13 mouse cellular contexts compared by ENCODE assay signal in genomic region chr4:107611888-107612650, GRCm38 (mm10).
DNase-seq lines count a peak whose midpoint lies in the region; ATAC-seq and TF ChIP-seq lines count a peak whose summit lies in the region.
"Had no signal": no experiment of that assay in that cellular context is flagged by ENCODE, and none has a peak within 500 bp of the region (broad histone marks: within the 10 kb centered on the region; RNA-seq: fewer than 3 reads in every experiment).

No protein-coding gene starts in this region.

- peak; percentile 64; the same call in 1 of the 2 replicates for ATAC-seq in liver, embryonic 12.5 days
- ATAC-seq in liver, postnatal 0 days, result no peak
- ATAC-seq in megakaryocyte-erythroid progenitor cell, adult 5-6 weeks (replicated peaks; ENCODE audit: low FRiP score, low TSS enrichment, poor library complexity, severe bottlenecking), result 0 out of 2 replicates have a peak, but pooled peaks have one; percentile 40
- ATAC-seq: CD4-positive, CD25-positive, alpha-beta regulatory T cell, adult 4 months; intestine, embryonic 16.5 days had no signal

- TF ChIP-seq CTCF in liver, postnatal 0 days (IDR thresholded peaks at IDR 0.05; ENCODE audit: low read depth), result no peak

- no peak overlapping the region for H3K27ac ChIP-seq in liver, embryonic 12.5 days
- H3K27ac ChIP-seq in liver, postnatal 0 days (ENCODE audit: low read depth), result no peak overlapping the region
- H3K27ac ChIP-seq in embryonic facial prominence, embryonic 10.5 days (replicated peaks), result peak overlapping the region; percentile 0; the same call in 1 of the 2 replicates
- H3K27ac ChIP-seq in forebrain, embryonic 10.5 days, result no peak overlapping the region
- H3K27ac ChIP-seq: hindbrain, embryonic 12.5 days had no signal

- H3K36me3 ChIP-seq in liver, embryonic 12.5 days, result no peaks in the 10 kb centered on the region
- H3K36me3 ChIP-seq in liver, postnatal 0 days (replicated peaks; ENCODE audit: insufficient read depth, low read length), result no peaks in the 10 kb centered on the region
- H3K36me3 ChIP-seq in embryonic facial prominence, embryonic 10.5 days (replicated peaks), result no peaks in the 10 kb centered on the region
- H3K36me3 ChIP-seq in forebrain, embryonic 10.5 days (replicated peaks), result no peaks in the 10 kb centered on the region
- H3K36me3 ChIP-seq: hindbrain, embryonic 12.5 days had no signal

- peaks cover 46% of the 10 kb centered on the region for H3K27me3 ChIP-seq in liver, embryonic 12.5 days (replicated peaks)
- H3K27me3 ChIP-seq in liver, postnatal 0 days (ENCODE audit: insufficient read depth, low read length), result no peaks in the 10 kb centered on the region
- peaks cover 32% of the 10 kb centered on the region for H3K27me3 ChIP-seq in embryonic facial prominence, embryonic 10.5 days (replicated peaks; ENCODE audit: low read depth, poor library complexity, severe bottlenecking)
- peaks cover 15% of the 10 kb centered on the region for H3K27me3 ChIP-seq in forebrain, embryonic 10.5 days (ENCODE audit: poor library complexity, severe bottlenecking)
- H3K27me3 ChIP-seq: hindbrain, embryonic 12.5 days had no signal

- H3K4me2 ChIP-seq in liver, embryonic 12.5 days, result no peak overlapping the region
- H3K4me2 ChIP-seq in liver, postnatal 0 days (ENCODE audit: low read depth, low read length), result no peak overlapping the region
- H3K4me2 ChIP-seq: hindbrain, embryonic 12.5 days had no signal

- no peak for TF ChIP-seq EP300 in liver, postnatal 0 days (IDR thresholded peaks at IDR 0.05; ENCODE audit: low read depth)

- H3K4me1 ChIP-seq in liver, embryonic 12.5 days, result peaks cover 19% of the 10 kb centered on the region
- no peaks in the 10 kb centered on the region for H3K4me1 ChIP-seq in liver, postnatal 0 days (ENCODE audit: insufficient read depth)
- H3K4me1 ChIP-seq in embryonic facial prominence, embryonic 10.5 days, result peaks cover 44% of the 10 kb centered on the region
- peaks cover 22% of the 10 kb centered on the region for H3K4me1 ChIP-seq in forebrain, embryonic 10.5 days
- H3K4me1 ChIP-seq: hindbrain, embryonic 12.5 days had no signal

- H3K4me3 ChIP-seq in liver, embryonic 12.5 days, result no peak overlapping the region
- no peak overlapping the region for H3K4me3 ChIP-seq in liver, postnatal 0 days (ENCODE audit: low read depth, low read length)
- no peak overlapping the region for H3K4me3 ChIP-seq in embryonic facial prominence, embryonic 10.5 days
- H3K4me3 ChIP-seq in forebrain, embryonic 10.5 days, result no peak overlapping the region
- H3K4me3 ChIP-seq: hindbrain, embryonic 12.5 days had no signal

- WGBS in liver, embryonic 12.5 days (ENCODE audit: insufficient replicate concordance), result 48% methylated on average over 9 of the region's 9 CpGs
- WGBS in liver, postnatal 0 days (ENCODE audit: insufficient replicate concordance), result 63% methylated on average over 9 of the region's 9 CpGs
- 77% methylated on average over 9 of the region's 9 CpGs for WGBS in embryonic facial prominence, embryonic 10.5 days
- 81% methylated on average over 9 of the region's 9 CpGs for WGBS in forebrain, embryonic 10.5 days

- intact Hi-C loops in left cerebral cortex, postnatal 14 days (cut with DNase I), result no loop called here

- H3K9me3 ChIP-seq in liver, embryonic 12.5 days (replicated peaks), result no peaks in the 10 kb centered on the region
- no peaks in the 10 kb centered on the region for H3K9me3 ChIP-seq in liver, postnatal 0 days (ENCODE audit: low read length)
- H3K9me3 ChIP-seq in embryonic facial prominence, embryonic 10.5 days, result no peaks in the 10 kb centered on the region
- no peaks in the 10 kb centered on the region for H3K9me3 ChIP-seq in forebrain, embryonic 10.5 days
- H3K9me3 ChIP-seq: hindbrain, embryonic 12.5 days had no signal

- DNase-seq in liver, postnatal 0 days, result no peak
- no peak for DNase-seq in embryonic facial prominence, embryonic 10.5 days (ENCODE audit: low spot score)
- DNase-seq in left cerebral cortex, postnatal 14 days (ENCODE audit: low spot score in 2 of 2), result peak; percentile 21 to 30
- DNase-seq in forebrain, embryonic 10.5 days (ENCODE audit: extremely low spot score, low spot score), result no peak
- DNase-seq in adrenal gland, postnatal 25 days, result no peak
- DNase-seq: cerebellum, postnatal 25 days; lung, postnatal 36 days; midbrain, embryonic 14.5 days had no signal

- H3K9ac ChIP-seq in liver, embryonic 12.5 days, result no peak overlapping the region
- no peak overlapping the region for H3K9ac ChIP-seq in liver, postnatal 0 days (replicated peaks)
- H3K9ac ChIP-seq: hindbrain, embryonic 12.5 days had no signal

Comparison
In these comparisons a context has a peak if more than half of its experiments do, and no peak if none do; other contexts are left out.
1. DNase-seq: peak in left cerebral cortex, postnatal 14 days (2 of 2); none in liver, postnatal 0 days (single experiment), embryonic facial prominence, embryonic 10.5 days (single experiment), forebrain, embryonic 10.5 days (single experiment) and adrenal gland, postnatal 25 days (single experiment).